Mouse (Mus musculus): ENCODE data around the gene Sema6d. TPM values are rescaled to one million over a fixed set of nuclear protein-coding genes. Genes with fewer than 3 reads are reported as not detected.

The Sema6d gene
- total RNA-seq, 1 experiment from 2014 or later = not detected

- ATAC-seq (ENCODE audit: extremely low read depth, insufficient number of reproducible peaks, low FRiP score, poor library complexity, severe bottlenecking) = no peak
Measured at GRCm38 (mm10) chr2:124162001-124162599, 72.3 kb downstream of the Sema6d start.

GRCm38 (mm10) chr2:124168411-124168810, 78.6 kb downstream of the Sema6d start:
- ATAC-seq (ENCODE audit: extremely low read depth, insufficient number of reproducible peaks, low FRiP score, poor library complexity, severe bottlenecking) = no peak

- ATAC-seq (ENCODE audit: extremely low read depth, insufficient number of reproducible peaks, low FRiP score, poor library complexity, severe bottlenecking) = no peak
Measured at GRCm38 (mm10) chr2:124171718-124172117, 81.9 kb downstream of the Sema6d start.

- no peak for ATAC-seq (ENCODE audit: extremely low read depth, insufficient number of reproducible peaks, low FRiP score, poor library complexity, severe bottlenecking)
Measured at GRCm38 (mm10) chr2:124176265-124176664, 86.5 kb downstream of the Sema6d start.

GRCm38 (mm10) chr2:124176711-124177169, 87.0 kb downstream of the Sema6d start:
- no peak for ATAC-seq (ENCODE audit: extremely low read depth, insufficient number of reproducible peaks, low FRiP score, poor library complexity, severe bottlenecking)

GRCm38 (mm10) chr2:124189271-124189670, 99.5 kb downstream of the Sema6d start:
- ATAC-seq (ENCODE audit: extremely low read depth, insufficient number of reproducible peaks, low FRiP score, poor library complexity, severe bottlenecking) = no peak

- ATAC-seq (ENCODE audit: extremely low read depth, insufficient number of reproducible peaks, low FRiP score, poor library complexity, severe bottlenecking) = no peak
Measured at GRCm38 (mm10) chr2:124194041-124194440, 104.3 kb downstream of the Sema6d start.

GRCm38 (mm10) chr2:124201493-124201892, 111.7 kb downstream of the Sema6d start:
- ATAC-seq (ENCODE audit: extremely low read depth, insufficient number of reproducible peaks, low FRiP score, poor library complexity, severe bottlenecking) = no peak

GRCm38 (mm10) chr2:124202475-124202990, 112.8 kb downstream of the Sema6d start:
- no peak for ATAC-seq (ENCODE audit: extremely low read depth, insufficient number of reproducible peaks, low FRiP score, poor library complexity, severe bottlenecking)

GRCm38 (mm10) chr2:124205811-124206210, 116.0 kb downstream of the Sema6d start:
- no peak for ATAC-seq (ENCODE audit: extremely low read depth, insufficient number of reproducible peaks, low FRiP score, poor library complexity, severe bottlenecking)

GRCm38 (mm10) chr2:124208251-124208650, 118.5 kb downstream of the Sema6d start:
- ATAC-seq (ENCODE audit: extremely low read depth, insufficient number of reproducible peaks, low FRiP score, poor library complexity, severe bottlenecking) = no peak

- no peak for ATAC-seq (ENCODE audit: extremely low read depth, insufficient number of reproducible peaks, low FRiP score, poor library complexity, severe bottlenecking)
Measured at GRCm38 (mm10) chr2:124223559-124223958, 133.8 kb downstream of the Sema6d start.

GRCm38 (mm10) chr2:124224328-124224727, 134.6 kb downstream of the Sema6d start:
- no peak for ATAC-seq (ENCODE audit: extremely low read depth, insufficient number of reproducible peaks, low FRiP score, poor library complexity, severe bottlenecking)

- no peak for ATAC-seq (ENCODE audit: extremely low read depth, insufficient number of reproducible peaks, low FRiP score, poor library complexity, severe bottlenecking)
Measured at GRCm38 (mm10) chr2:124234636-124235221, 145.0 kb downstream of the Sema6d start.

GRCm38 (mm10) chr2:124235237-124236055, 145.7 kb downstream of the Sema6d start:
- no peak for ATAC-seq (ENCODE audit: extremely low read depth, insufficient number of reproducible peaks, low FRiP score, poor library complexity, severe bottlenecking)

- no peak for ATAC-seq (ENCODE audit: extremely low read depth, insufficient number of reproducible peaks, low FRiP score, poor library complexity, severe bottlenecking)
Measured at GRCm38 (mm10) chr2:124236831-124237230, 147.1 kb downstream of the Sema6d start.

GRCm38 (mm10) chr2:124243608-124244007, 153.8 kb downstream of the Sema6d start:
- no peak for ATAC-seq (ENCODE audit: extremely low read depth, insufficient number of reproducible peaks, low FRiP score, poor library complexity, severe bottlenecking)

- no peak for ATAC-seq (ENCODE audit: extremely low read depth, insufficient number of reproducible peaks, low FRiP score, poor library complexity, severe bottlenecking)
Measured at GRCm38 (mm10) chr2:124244543-124245245, 154.9 kb downstream of the Sema6d start.

GRCm38 (mm10) chr2:124258108-124258507, 168.3 kb downstream of the Sema6d start:
- no peak for ATAC-seq (ENCODE audit: extremely low read depth, insufficient number of reproducible peaks, low FRiP score, poor library complexity, severe bottlenecking)
